Mouse (Mus musculus) midbrain, embryonic 14.5 days (tissue): ENCODE measurements around the gene Crcp. TPM values are rescaled to one million over a fixed set of nuclear protein-coding genes. Genes with fewer than 3 reads are reported as not detected.

Experiments used
- ATAC-seq: fragments of 200-750 bp; cut with Nextera tagmentation; 2 replicates; pipeline ENCODE4 v1.8.0; 2017; ENCODE audit warnings: moderate number of reproducible peaks, moderate library complexity; ENCODE audit not compliant: low FRiP score, low TSS enrichment
- DNase-seq: peaks from one replicate; pipeline ENCODE4 v3.0.0-alpha.2; 2015
- H3K27ac ChIP-seq: fragments of 300-500 bp; sonication (generic); replicated peaks from 2 replicates; pipeline ENCODE4 v1.5.1; 2014; ENCODE audit warnings: mild to moderate bottlenecking, low read depth, low read length, moderate library complexity
- H3K27me3 ChIP-seq: fragments of 300-500 bp; sonication (generic); 2 replicates; pipeline ENCODE4 v1.6.1; 2014; ENCODE audit warnings: low read length, control low read depth, mixed read lengths; ENCODE audit not compliant: control insufficient read depth, insufficient read depth
- H3K36me3 ChIP-seq: fragments of 300-500 bp; sonication (generic); 2 replicates; pipeline ENCODE4 v1.6.1; 2014; ENCODE audit warnings: low read length, control low read depth; ENCODE audit not compliant: control insufficient read depth, insufficient read depth
- H3K4me1 ChIP-seq: fragments of 300-500 bp; sonication (generic); 2 replicates; pipeline ENCODE4 v1.6.1; 2014; ENCODE audit warnings: mild to moderate bottlenecking, antibody characterized with exemption, low read length, control low read depth; ENCODE audit not compliant: control insufficient read depth, insufficient read depth
- H3K4me2 ChIP-seq: fragments of 300-500 bp; sonication (generic); 2 replicates; pipeline ENCODE4 v1.6.1; 2014; ENCODE audit warnings: mild to moderate bottlenecking, low read length, moderate library complexity
- H3K4me3 ChIP-seq: fragments of 300-500 bp; sonication (generic); replicated peaks from 2 replicates; pipeline ENCODE4 v1.5.1; 2014; ENCODE audit warnings: low read depth, low read length
- H3K9ac ChIP-seq: fragments of 300-500 bp; sonication (generic); replicated peaks from 2 replicates; pipeline ENCODE4 v1.6.1; 2014; ENCODE audit warnings: mild to moderate bottlenecking, low read length, moderate library complexity
- H3K9me3 ChIP-seq: fragments of 300-500 bp; sonication (generic); 2 replicates; pipeline ENCODE4 v1.6.1; 2016; ENCODE audit warnings: low read length, control low read depth, mixed read lengths; ENCODE audit not compliant: control insufficient read depth
- WGBS: fragments of 180-500 bp; shearing (Covaris S2); extraction: QIAGEN DNeasy Blood & Tissue Kit; methylation state at CpG from one replicate; pipeline ENCODE4 v1.1.7; 2014; 5-methylcytosine and 5-hydroxymethylcytosine counted together
- polyA plus RNA-seq: library from polyadenylated mRNA; unstranded; fragments of >200 nt; fragmentation: Nextera tagmentation; extraction: Ambion mirVana; gene quantifications from 2 replicates; pipeline ENCODE4 v1.2.1, GENCODE M21; 2014

Crcp gene
- polyA plus RNA-seq, 1 experiment from 2014 or later = 54.8 TPM

GRCm38 (mm10) chr5:130047013-130047412 lies 17.9 kb downstream of the Crcp start:
- no peaks in the 10 kb centered on the region for H3K9me3 ChIP-seq
- no peak overlapping the region for H3K4me3 ChIP-seq
- H3K4me2 ChIP-seq = no peak overlapping the region
- 79% methylated on average over 6 of the region's 6 CpGs for WGBS
- peaks cover 62% of the 10 kb centered on the region for H3K36me3 ChIP-seq
- no peak for ATAC-seq
- no peak overlapping the region for H3K27ac ChIP-seq
- no peaks in the 10 kb centered on the region for H3K27me3 ChIP-seq
- no peak for DNase-seq
- no peak overlapping the region for H3K9ac ChIP-seq
- H3K4me1 ChIP-seq = no peaks in the 10 kb centered on the region

- Histone ChIP-seq H3K4me3 (no peak overlapping the region), H3K4me2 (no peak overlapping the region), H3K4me1 (no peaks in the 10 kb centered on the region), H3K9me3 (no peaks in the 10 kb centered on the region), H3K36me3 (peaks cover 45% of the 10 kb centered on the region), H3K27me3 (no peaks in the 10 kb centered on the region), H3K9ac (no peak overlapping the region), H3K27ac (no peak overlapping the region)
- WGBS = 81% methylated on average over 15 of the region's 15 CpGs
- ATAC-seq = no peak
- no peak for DNase-seq
Measured at GRCm38 (mm10) chr5:130048786-130049520, 19.9 kb downstream of the Crcp start.

- H3K4me1 ChIP-seq = no peaks in the 10 kb centered on the region
- H3K4me3 ChIP-seq = no peak overlapping the region
- H3K9me3 ChIP-seq = no peaks in the 10 kb centered on the region
- H3K27ac ChIP-seq = no peak overlapping the region
- no peak overlapping the region for H3K4me2 ChIP-seq
- 29% methylated on average over 6 of the region's 6 CpGs for WGBS
- no peaks in the 10 kb centered on the region for H3K27me3 ChIP-seq
- H3K9ac ChIP-seq = no peak overlapping the region
- peak; percentile 30 for DNase-seq
- no peak for ATAC-seq
- H3K36me3 ChIP-seq = peaks cover 38% of the 10 kb centered on the region
Measured at GRCm38 (mm10) chr5:130050416-130050815, 21.3 kb downstream of the Crcp start.

- H3K9me3 ChIP-seq = no peaks in the 10 kb centered on the region
- no peak overlapping the region for H3K4me3 ChIP-seq
- H3K9ac ChIP-seq = no peak overlapping the region
- DNase-seq = no peak
- no peak for ATAC-seq
- WGBS = 82% methylated on average over 15 of the region's 15 CpGs
- H3K27me3 ChIP-seq = no peaks in the 10 kb centered on the region
- no peak overlapping the region for H3K4me2 ChIP-seq
- H3K27ac ChIP-seq = no peak overlapping the region
- no peaks in the 10 kb centered on the region for H3K4me1 ChIP-seq
- peaks cover 41% of the 10 kb centered on the region for H3K36me3 ChIP-seq
Measured at GRCm38 (mm10) chr5:130051073-130051860, 22.2 kb downstream of the Crcp start.

GRCm38 (mm10) chr5:130052510-130052909 lies 23.4 kb downstream of the Crcp start:
- Histone ChIP-seq H3K36me3 (peaks cover 29% of the 10 kb centered on the region), H3K4me2 (no peak overlapping the region), H3K9me3 (no peaks in the 10 kb centered on the region), H3K27ac (no peak overlapping the region), H3K4me3 (no peak overlapping the region), H3K9ac (no peak overlapping the region), H3K4me1 (no peaks in the 10 kb centered on the region), H3K27me3 (no peaks in the 10 kb centered on the region)
- 61% methylated on average over 5 of the region's 5 CpGs for WGBS
- ATAC-seq (no peak), DNase-seq (peak; percentile 14)

- Histone ChIP-seq H3K36me3 (peaks cover 27% of the 10 kb centered on the region), H3K27ac (no peak overlapping the region), H3K4me3 (no peak overlapping the region), H3K4me2 (no peak overlapping the region), H3K9me3 (no peaks in the 10 kb centered on the region), H3K4me1 (no peaks in the 10 kb centered on the region), H3K9ac (no peak overlapping the region), H3K27me3 (no peaks in the 10 kb centered on the region)
- ATAC-seq (no peak), DNase-seq (no peak)
- 94% methylated on average over 6 of the region's 6 CpGs for WGBS
Measured at GRCm38 (mm10) chr5:130052955-130053354, 23.9 kb downstream of the Crcp start.

GRCm38 (mm10) chr5:130055688-130056087 lies 26.6 kb downstream of the Crcp start:
- H3K9me3 ChIP-seq = no peaks in the 10 kb centered on the region
- H3K27ac ChIP-seq = no peak overlapping the region
- H3K4me2 ChIP-seq = no peak overlapping the region
- H3K4me1 ChIP-seq = no peaks in the 10 kb centered on the region
- H3K27me3 ChIP-seq = no peaks in the 10 kb centered on the region
- ATAC-seq = no peak
- 95% methylated on average over 4 of the region's 4 CpGs for WGBS
- peaks cover 32% of the 10 kb centered on the region for H3K36me3 ChIP-seq
- no peak overlapping the region for H3K9ac ChIP-seq
- no peak overlapping the region for H3K4me3 ChIP-seq
- DNase-seq = no peak

- WGBS = 98% methylated on average over 2 of the region's 2 CpGs
- no peaks in the 10 kb centered on the region for H3K9me3 ChIP-seq
- ATAC-seq (no peak), DNase-seq (no peak)
- H3K27me3 ChIP-seq = no peaks in the 10 kb centered on the region
- no peak overlapping the region for H3K9ac ChIP-seq
- no peaks in the 10 kb centered on the region for H3K4me1 ChIP-seq
- H3K4me3 ChIP-seq = no peak overlapping the region
- H3K36me3 ChIP-seq = peaks cover 29% of the 10 kb centered on the region
- no peak overlapping the region for H3K27ac ChIP-seq
- H3K4me2 ChIP-seq = no peak overlapping the region
Measured at GRCm38 (mm10) chr5:130056303-130056702, 27.2 kb downstream of the Crcp start.
